12 mouse cellular contexts compared by ENCODE assay signal in genomic region chr1:135702722-135703121, GRCm38 (mm10).
"Had no signal": no experiment of that assay in that cellular context is flagged by ENCODE, and none has a peak within 500 bp of the region (broad histone marks: within the 10 kb centered on the region; RNA-seq: fewer than 3 reads in every experiment).

No protein-coding gene starts in this region.

- DNase-seq: lung, adult 18-20 months; lung, embryonic 14.5 days; lung, postnatal 10 days; lung, postnatal 4 days; retina, postnatal 1 day; right cerebral cortex, adult 18-20 months; right cerebral cortex, postnatal 25 days; thymus, adult 18-20 months; thymus, postnatal 14 days; thymus, postnatal 36 days had no signal

- ATAC-seq: midbrain, embryonic 13.5 days; midbrain, embryonic 15.5 days had no signal
